Mouse (Mus musculus): ENCODE data around the gene Uba6. TPM values are rescaled to one million over a fixed set of nuclear protein-coding genes. Genes with fewer than 3 reads are reported as not detected.
A peak's percentile ranks its signal among the peaks of the same experiment; 100 is the strongest.

Gene Uba6
- total RNA-seq, 2 experiments from 2014 or later, result 18.6 to 21.6 TPM

GRCm38 (mm10) chr5:86078720-86079334 is 93.8 kb downstream of the Uba6 start:
- peak; percentile 92 for ATAC-seq (ENCODE audit: poor library complexity, severe bottlenecking)

GRCm38 (mm10) chr5:86072756-86073386 is 99.7 kb downstream of the Uba6 start:
- ATAC-seq (ENCODE audit: poor library complexity, severe bottlenecking), result no peak

GRCm38 (mm10) chr5:86071538-86071937 is 101.1 kb downstream of the Uba6 start, which contains the start of gene Stap1:
TSS of gene Stap1 (plus strand) at chr5:86071746.
- ATAC-seq (ENCODE audit: poor library complexity, severe bottlenecking), result peak; percentile 62

GRCm38 (mm10) chr5:86069121-86069520 is 103.5 kb downstream of the Uba6 start:
- ATAC-seq (ENCODE audit: poor library complexity, severe bottlenecking), result no peak

- peak; percentile 28 for ATAC-seq (ENCODE audit: poor library complexity, severe bottlenecking)
Observed at GRCm38 (mm10) chr5:86068451-86068850, 104.2 kb downstream of the Uba6 start.

- peak; percentile 61 for ATAC-seq (ENCODE audit: poor library complexity, severe bottlenecking)
Observed at GRCm38 (mm10) chr5:86066551-86066929, 106.1 kb downstream of the Uba6 start.

- ATAC-seq (ENCODE audit: poor library complexity, severe bottlenecking), result peak; percentile 2; the same call in 1 of the 2 replicates
Observed at GRCm38 (mm10) chr5:86065876-86066550, 106.6 kb downstream of the Uba6 start.

GRCm38 (mm10) chr5:86065101-86065875 is 107.3 kb downstream of the Uba6 start, which contains the start of gene Cenpc1:
TSS of gene Cenpc1 (minus strand) at chr5:86065583.
- peak; percentile 81 for ATAC-seq (ENCODE audit: poor library complexity, severe bottlenecking)

GRCm38 (mm10) chr5:86063501-86063900 is 109.1 kb downstream of the Uba6 start:
- ATAC-seq (ENCODE audit: poor library complexity, severe bottlenecking), result no peak

Other genes with a start within 250 kb of the Uba6 start
- gene Cenpc1, start 107.2 kb downstream of the Uba6 start, total RNA-seq (2015), result 38.7 and 43.2 TPM in 2 replicates
- gene Cenpc1, start 107.2 kb downstream of the Uba6 start, total RNA-seq (2017), result 40.5 and 44.6 TPM in 2 replicates
- 44.8 and 57.3 TPM in 2 replicates for gene Stap1, start 101.1 kb downstream of the Uba6 start, total RNA-seq (2015)
- gene Stap1, start 101.1 kb downstream of the Uba6 start, total RNA-seq (2017), result 36.6 and 38.5 TPM in 2 replicates
- not detected in 2 replicates for gene Gnrhr, start 25.1 kb upstream of the Uba6 start, total RNA-seq (2015)
- not detected in 2 replicates for gene Gnrhr, start 25.1 kb upstream of the Uba6 start, total RNA-seq (2017)
- gene Tmprss11c, start 116.5 kb upstream of the Uba6 start, total RNA-seq (2015), result not detected in 2 replicates
- not detected in 2 replicates for gene Tmprss11c, start 116.5 kb upstream of the Uba6 start, total RNA-seq (2017)
- not detected in 2 replicates for gene Tmprss11d, start 200.6 kb upstream of the Uba6 start, total RNA-seq (2015)
- gene Tmprss11d, start 200.6 kb upstream of the Uba6 start, total RNA-seq (2017), result not detected in 2 replicates